Mouse (Mus musculus) megakaryocyte, embryonic 14.5 days (primary cell): Measurements from ENCODE around the gene Prcd. TPM values are rescaled to one million over a fixed set of nuclear protein-coding genes. Genes with fewer than 3 reads are reported as not detected.

Source experiments
- H3K27me3 ChIP-seq: replicated peaks from 2 replicates; pipeline ENCODE3; 2012; ENCODE audit warnings: inconsistent platforms
- H3K36me3 ChIP-seq: replicated peaks from 2 replicates; pipeline ENCODE3; 2012; ENCODE audit warnings: low read length, inconsistent platforms, mixed read lengths
- H3K4me1 ChIP-seq: 2 replicates; pipeline ENCODE4 v1.6.1; 2012; ENCODE audit warnings: inconsistent platforms
- H3K4me3 ChIP-seq: replicated peaks from 2 replicates; pipeline ENCODE3; 2012; ENCODE audit warnings: moderate library complexity, mild to moderate bottlenecking, inconsistent platforms
- H3K9me3 ChIP-seq: 2 replicates; pipeline ENCODE4 v1.6.1; 2012; ENCODE audit warnings: inconsistent platforms
- FLI1 ChIP-seq: IDR thresholded peaks from 2 replicates; pipeline ENCODE4 v1.6.1; 2012; ENCODE audit warnings: low read length, inconsistent platforms, mixed read lengths
- GATA1 ChIP-seq: IDR thresholded peaks from 3 replicates; pipeline ENCODE4 v1.6.1; 2012; ENCODE audit warnings: mixed read lengths, low read length, inconsistent platforms, borderline replicate concordance
- polyA plus RNA-seq: library from polyadenylated mRNA; stranded (reverse); fragments of >175 nt; gene quantifications from 2 replicates; pipeline ENCODE4 v1.2.3, GENCODE M21; 2012; ENCODE audit warnings: low replicate concordance; ENCODE audit not compliant: insufficient read depth

Gene Prcd
- polyA plus RNA-seq, 1 experiment = not detected

DNA sequence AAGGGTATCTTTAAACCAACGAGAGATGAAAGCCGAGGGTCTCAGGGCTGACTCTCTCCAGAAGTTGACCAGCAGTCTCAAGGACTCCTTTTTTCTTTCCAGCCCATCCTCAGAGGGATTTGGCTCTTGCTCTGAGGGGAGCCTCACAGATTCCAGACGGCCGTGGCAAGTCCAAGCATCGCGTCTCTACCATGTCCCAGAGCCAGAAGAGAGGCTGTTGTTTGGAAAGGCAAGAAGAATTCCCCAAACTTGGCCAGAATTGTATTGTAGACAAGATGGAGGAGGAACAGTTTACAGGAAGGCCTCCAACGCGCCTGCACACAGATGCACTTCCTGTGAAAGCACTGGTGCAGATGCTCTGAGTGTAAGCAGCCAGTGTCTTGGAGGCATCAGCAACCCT lies 14.6 kb downstream of the Prcd start:
- Histone ChIP-seq H3K4me1 (peaks cover 75% of the 10 kb centered on the region), H3K27me3 (peaks cover 64% of the 10 kb centered on the region), H3K4me3 (no peak overlapping the region), H3K9me3 (no peaks in the 10 kb centered on the region), H3K36me3 (peaks cover 3% of the 10 kb centered on the region)
- no peak for TF ChIP-seq FLI1
- TF ChIP-seq GATA1 = no peak

DNA sequence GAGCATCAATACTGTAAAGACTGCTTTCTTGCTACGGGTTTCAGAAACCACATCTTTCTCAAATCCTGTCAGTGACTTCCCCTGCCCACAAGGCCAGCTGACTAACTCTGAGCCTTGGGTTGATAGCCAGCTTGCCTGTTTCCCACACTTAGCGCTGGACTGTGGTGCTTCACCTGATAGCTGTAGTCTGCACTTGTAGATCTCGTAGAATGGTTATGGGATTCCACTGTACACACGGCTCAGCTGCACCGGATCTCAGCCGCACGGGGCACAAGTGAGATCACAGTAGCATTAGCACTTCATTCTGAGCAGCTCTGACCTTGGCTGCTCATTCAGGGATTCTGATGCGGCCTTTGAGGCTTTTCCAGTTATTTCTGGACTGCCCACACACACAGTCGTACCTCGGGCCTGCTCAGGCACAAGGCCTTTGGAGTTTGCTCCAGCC lies 15.1 kb downstream of the Prcd start:
- H3K27me3 ChIP-seq = peaks cover 59% of the 10 kb centered on the region
- peak overlapping the region; percentile 21 for H3K4me3 ChIP-seq
- no peak for TF ChIP-seq GATA1
- TF ChIP-seq FLI1 = no peak
- peaks cover 76% of the 10 kb centered on the region for H3K4me1 ChIP-seq
- no peaks in the 10 kb centered on the region for H3K9me3 ChIP-seq
- peaks cover 8% of the 10 kb centered on the region for H3K36me3 ChIP-seq

DNA sequence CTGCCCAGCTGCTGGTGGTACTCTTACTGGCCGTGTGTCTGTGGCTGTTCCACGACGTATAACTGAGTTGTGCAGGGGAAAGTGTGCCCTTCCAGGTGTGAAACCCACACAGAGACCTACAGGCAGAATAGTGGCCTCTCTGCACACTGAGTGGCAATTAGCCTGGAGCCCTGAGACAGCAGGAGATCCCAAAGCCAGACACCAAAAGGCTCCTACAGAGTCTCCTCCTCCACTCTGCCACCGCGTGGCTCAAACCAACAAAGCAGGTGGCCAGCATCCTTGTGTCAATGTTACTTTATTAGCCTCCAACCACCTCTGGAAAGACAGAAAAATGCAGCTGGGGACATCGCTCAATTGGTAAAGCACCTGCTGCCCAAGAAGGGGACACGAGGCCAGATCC lies 15.5 kb downstream of the Prcd start:
- TF ChIP-seq FLI1 = no peak
- no peak for TF ChIP-seq GATA1
- H3K9me3 ChIP-seq = no peaks in the 10 kb centered on the region
- peaks cover 54% of the 10 kb centered on the region for H3K27me3 ChIP-seq
- peaks cover 12% of the 10 kb centered on the region for H3K36me3 ChIP-seq
- peaks cover 77% of the 10 kb centered on the region for H3K4me1 ChIP-seq
- H3K4me3 ChIP-seq = no peak overlapping the region

DNA sequence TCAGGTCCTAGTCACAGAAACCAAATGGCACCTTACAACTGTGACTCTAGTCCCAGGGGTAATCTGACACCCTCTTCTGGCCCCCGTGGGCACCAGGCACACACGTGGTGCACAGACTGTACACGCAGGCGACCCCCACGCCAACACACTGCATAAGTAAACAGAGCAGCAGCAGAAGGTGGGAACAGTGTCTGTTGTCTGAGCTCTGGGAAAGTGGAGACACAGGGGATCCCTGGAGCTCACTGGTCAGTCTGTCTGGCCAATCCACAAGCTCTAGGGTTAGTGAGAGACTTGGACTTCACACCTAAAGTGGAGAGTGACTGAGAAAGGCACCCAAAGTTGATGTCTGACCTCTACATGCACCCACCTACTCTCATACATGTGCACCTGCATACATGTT lies 16.0 kb downstream of the Prcd start:
- TF ChIP-seq GATA1 = no peak
- no peak for TF ChIP-seq FLI1
- Histone ChIP-seq H3K9me3 (no peaks in the 10 kb centered on the region), H3K27me3 (peaks cover 50% of the 10 kb centered on the region), H3K4me3 (no peak overlapping the region), H3K36me3 (peaks cover 17% of the 10 kb centered on the region), H3K4me1 (peaks cover 77% of the 10 kb centered on the region)

DNA sequence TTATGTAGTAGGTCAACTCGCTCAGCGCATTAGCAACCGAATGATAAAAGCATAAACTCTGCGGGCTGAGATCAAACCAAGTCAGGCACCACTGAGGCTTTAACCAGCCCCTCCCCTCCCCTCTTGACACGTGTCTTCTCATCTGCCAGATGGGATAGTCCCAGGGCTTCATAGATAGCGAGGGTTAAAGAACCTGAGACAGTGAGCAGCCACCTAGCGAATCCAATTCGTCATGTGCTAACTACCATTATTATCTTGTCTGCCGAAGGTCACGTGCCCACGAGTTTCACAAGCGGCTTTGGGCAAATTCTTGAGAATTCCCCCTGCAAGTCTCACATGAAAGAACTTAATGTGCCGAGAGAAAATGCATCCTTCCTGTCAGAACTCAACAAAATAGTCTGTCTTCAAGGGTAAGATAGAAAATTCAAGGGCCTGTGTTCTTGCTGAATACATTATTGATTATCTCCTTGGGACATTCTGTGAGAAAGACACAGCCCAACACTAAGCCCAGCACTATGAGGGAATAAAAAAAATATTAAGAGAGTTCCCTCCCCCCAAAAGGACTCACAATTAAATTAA lies 16.5 kb downstream of the Prcd start:
- peaks cover 46% of the 10 kb centered on the region for H3K27me3 ChIP-seq
- H3K36me3 ChIP-seq = peaks cover 23% of the 10 kb centered on the region
- no peaks in the 10 kb centered on the region for H3K9me3 ChIP-seq
- H3K4me3 ChIP-seq = no peak overlapping the region
- TF ChIP-seq GATA1 (no peak), FLI1 (no peak)
- peaks cover 79% of the 10 kb centered on the region for H3K4me1 ChIP-seq

DNA sequence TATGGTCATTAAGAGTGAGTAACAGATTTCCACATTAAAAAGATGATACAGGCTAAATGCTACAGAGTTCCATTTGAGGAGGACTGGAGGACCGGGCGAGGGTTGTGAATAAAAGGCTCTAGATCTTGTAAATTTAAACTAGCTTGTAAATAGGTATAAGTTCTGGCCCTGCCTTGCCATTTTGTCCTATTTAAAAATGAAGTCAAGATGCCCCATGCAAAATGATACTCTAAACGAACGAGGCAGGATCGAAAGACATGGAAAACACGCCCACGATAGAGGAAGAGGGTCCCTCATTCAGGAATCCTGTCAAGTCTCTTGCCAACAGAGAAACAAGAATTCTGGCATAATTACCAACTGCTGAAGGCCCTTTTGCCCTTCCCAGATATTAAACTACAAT lies 17.1 kb downstream of the Prcd start:
- Histone ChIP-seq H3K4me3 (no peak overlapping the region), H3K4me1 (peaks cover 81% of the 10 kb centered on the region), H3K27me3 (peaks cover 41% of the 10 kb centered on the region), H3K9me3 (no peaks in the 10 kb centered on the region), H3K36me3 (peaks cover 28% of the 10 kb centered on the region)
- no peak for TF ChIP-seq GATA1
- TF ChIP-seq FLI1 = no peak

DNA sequence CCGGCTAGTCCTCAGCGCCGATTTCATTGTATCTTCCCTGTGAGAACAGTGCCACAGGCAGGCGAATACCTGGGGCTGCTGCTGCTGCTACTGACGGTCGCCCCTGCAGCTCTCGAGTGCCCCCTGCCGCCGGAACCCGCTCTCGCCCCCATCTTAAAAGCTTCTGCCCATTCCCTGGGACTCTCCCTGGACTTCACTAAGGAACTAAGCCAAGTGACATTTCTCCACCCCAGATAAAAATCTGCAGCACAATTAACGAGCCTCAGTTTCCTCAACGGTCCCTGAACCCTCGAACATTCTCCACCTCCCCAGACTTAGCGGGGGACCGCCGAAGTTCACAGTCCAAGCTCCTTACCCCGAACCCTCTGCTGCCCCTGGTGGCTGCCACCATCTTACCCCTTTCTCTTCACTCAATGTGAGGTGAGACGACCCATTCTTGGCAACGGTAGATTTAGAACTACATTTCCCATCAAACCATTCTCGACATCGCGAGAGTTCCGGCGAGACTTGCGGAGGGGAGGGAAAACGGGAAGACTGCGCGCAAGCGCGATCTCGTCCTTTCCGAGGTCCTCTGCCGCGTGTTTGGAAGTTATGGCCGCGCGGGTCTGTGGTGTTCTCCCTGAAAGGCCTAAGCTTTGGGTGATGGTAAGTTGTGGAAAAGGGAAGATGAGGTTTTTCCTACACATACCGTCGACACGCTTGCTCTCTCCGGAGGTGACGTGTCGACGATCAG lies 17.9 kb downstream of the Prcd start:
- Histone ChIP-seq H3K4me3 (peak overlapping the region; percentile 98), H3K4me1 (peaks cover 81% of the 10 kb centered on the region), H3K36me3 (peaks cover 36% of the 10 kb centered on the region), H3K27me3 (peaks cover 33% of the 10 kb centered on the region), H3K9me3 (no peaks in the 10 kb centered on the region)
- TF ChIP-seq GATA1 = no peak

DNA sequence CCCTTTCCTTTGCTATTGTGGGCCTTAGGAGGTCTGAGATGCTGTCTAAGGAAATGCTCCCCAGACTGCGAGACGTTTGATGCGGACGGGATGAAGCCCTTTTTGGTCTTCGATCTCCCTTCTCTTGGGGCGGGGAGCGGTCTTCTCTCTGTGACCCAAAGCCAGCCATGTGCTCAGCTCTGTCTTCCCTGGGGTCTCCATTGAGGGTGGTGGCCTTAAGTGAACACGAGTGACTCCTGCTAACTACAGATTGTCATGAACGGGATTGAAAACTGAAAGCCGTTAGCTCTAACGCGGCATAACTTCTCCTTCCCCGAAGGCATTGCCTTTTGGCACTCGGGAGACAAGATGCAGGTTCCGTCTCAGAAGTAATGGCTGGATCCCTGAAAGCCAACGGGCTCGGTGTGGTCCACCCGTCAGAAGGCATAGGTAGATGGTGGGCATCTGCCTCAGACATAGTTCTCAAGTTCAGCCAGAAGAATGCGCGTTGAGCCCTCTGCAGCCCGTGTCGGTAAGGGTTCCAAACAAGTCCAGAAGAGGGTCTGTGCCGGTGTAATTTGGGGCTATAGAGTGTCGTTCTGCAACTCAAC lies 18.6 kb downstream of the Prcd start:
- no peak for TF ChIP-seq FLI1
- H3K36me3 ChIP-seq = peaks cover 43% of the 10 kb centered on the region
- no peaks in the 10 kb centered on the region for H3K9me3 ChIP-seq
- H3K4me3 ChIP-seq = peak overlapping the region; percentile 98
- peaks cover 83% of the 10 kb centered on the region for H3K4me1 ChIP-seq
- peaks cover 29% of the 10 kb centered on the region for H3K27me3 ChIP-seq

DNA sequence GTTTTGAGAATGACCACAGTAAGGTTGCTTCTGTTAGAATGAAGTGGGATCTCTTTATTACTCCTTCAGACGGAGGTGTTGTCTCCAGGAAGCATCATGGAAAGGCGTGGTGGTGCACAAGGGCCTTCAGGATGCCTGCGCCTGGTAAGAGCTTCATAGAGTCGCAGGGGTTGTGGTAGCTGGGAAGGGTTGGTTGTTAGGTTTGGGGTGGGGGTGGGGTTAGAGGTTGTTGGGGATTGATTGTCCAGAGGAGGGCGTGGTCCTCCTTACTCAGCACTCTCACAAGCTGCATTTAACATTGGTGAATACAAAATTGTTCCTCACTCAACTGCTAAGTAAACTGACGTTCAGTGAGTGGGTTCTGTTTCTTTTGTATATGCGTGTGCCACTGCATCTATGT lies 19.3 kb downstream of the Prcd start:
- Histone ChIP-seq H3K9me3 (no peaks in the 10 kb centered on the region), H3K27me3 (peaks cover 29% of the 10 kb centered on the region), H3K4me3 (peak overlapping the region; percentile 98), H3K4me1 (peaks cover 82% of the 10 kb centered on the region), H3K36me3 (peaks cover 49% of the 10 kb centered on the region)
- TF ChIP-seq FLI1 = no peak
- no peak for TF ChIP-seq GATA1

DNA sequence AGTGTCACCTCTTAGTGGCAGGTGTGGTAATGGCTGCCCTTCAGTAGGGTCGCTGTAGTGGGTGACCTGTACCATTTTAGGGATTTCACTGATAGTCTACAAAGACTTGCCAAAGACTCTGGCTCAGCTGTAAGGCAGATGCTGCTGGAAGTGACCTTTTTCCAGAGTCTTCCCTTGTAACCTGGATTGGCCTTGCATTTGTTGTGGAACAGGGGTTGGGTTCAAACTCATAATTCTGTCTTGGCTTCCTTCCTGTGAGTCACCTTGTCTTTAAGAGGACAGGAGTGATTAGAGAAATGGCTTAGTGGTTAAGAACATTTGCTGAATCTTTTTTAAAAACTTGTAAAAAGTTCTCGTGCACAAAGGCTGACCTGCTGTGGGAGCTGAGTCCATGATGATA lies 20.1 kb downstream of the Prcd start:
- H3K27me3 ChIP-seq = peaks cover 22% of the 10 kb centered on the region
- peak overlapping the region; percentile 98 for H3K4me3 ChIP-seq
- H3K4me1 ChIP-seq = peaks cover 79% of the 10 kb centered on the region
- no peaks in the 10 kb centered on the region for H3K9me3 ChIP-seq
- TF ChIP-seq GATA1 (no peak), FLI1 (no peak)
- H3K36me3 ChIP-seq = peaks cover 57% of the 10 kb centered on the region
